Mouse (Mus musculus): ENCODE results near the gene Rasal2.

DNA sequence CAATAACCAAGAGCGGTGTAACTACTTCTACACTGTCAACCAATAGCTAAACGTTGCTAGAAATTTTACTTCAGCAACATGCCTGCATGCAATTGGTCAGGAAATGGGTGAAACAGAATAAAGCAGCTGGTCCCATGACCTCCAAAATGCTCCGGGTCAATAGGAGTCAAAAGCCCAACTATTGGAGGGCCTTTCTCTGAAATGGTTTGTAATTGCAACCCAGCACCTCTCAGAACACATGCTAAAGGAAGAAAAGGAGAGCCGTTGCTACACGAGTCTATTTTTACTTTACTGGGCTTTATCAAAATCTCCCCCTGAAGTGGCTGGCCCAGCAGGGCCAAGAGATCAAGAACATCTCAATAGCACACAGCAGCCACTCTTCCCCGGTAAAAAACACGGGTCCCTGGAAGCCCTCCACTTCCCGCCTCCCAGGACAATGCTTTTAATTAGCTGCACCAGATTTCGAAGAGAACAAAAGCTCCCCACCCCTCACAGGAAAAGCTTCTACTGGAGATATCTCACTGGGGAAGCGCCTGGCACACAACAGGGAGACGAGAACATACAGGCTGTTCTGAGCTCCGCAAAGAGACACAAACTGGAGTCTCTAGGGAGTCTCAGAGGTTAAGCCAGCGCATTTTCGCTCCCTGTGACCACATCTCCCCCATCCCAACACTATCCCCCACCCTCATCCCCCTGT is 30.8 kb upstream of the Rasal2 start:
- TF ChIP-seq CTCF (IDR thresholded peaks at IDR 0.05; ENCODE audit: low read depth): no peak
- TF ChIP-seq EP300 (optimal IDR thresholded peaks at IDR 0.05): no peak

Measured in stomach, postnatal 0 days (tissue).